In genomic region chr7:45570103-45570741, GRCm38 (mm10) we compare ENCODE assay signal across 8 mouse cellular contexts. TPM values are rescaled to one million over a fixed set of nuclear protein-coding genes. Genes with fewer than 3 reads are reported as not detected.
DNase-seq lines count a peak whose midpoint lies in the region; ATAC-seq and TF ChIP-seq lines count a peak whose summit lies in the region.

Bcat2 (plus strand) TSS chr7:45570153.

- peak; percentile 56 for ATAC-seq in embryonic facial prominence, embryonic 11.5 days (replicated peaks; ENCODE audit: insufficient number of reproducible peaks, low FRiP score, low TSS enrichment, low read depth)
- ATAC-seq in granulocyte monocyte progenitor cell, adult 5-6 weeks (replicated peaks; ENCODE audit: poor library complexity, severe bottlenecking) = peak; percentile 73
- peak; percentile 37 for ATAC-seq in intestine, postnatal 0 days

- TF ChIP-seq CTCF in intestine, postnatal 0 days (IDR thresholded peaks at IDR 0.05; ENCODE audit: low read depth) = no peak

- WGBS in embryonic facial prominence, embryonic 11.5 days = under 1% methylated on average over 42 of the region's 42 CpGs
- WGBS in intestine, postnatal 0 days = 3% methylated on average over 37 of the region's 42 CpGs

- H3K9me3 ChIP-seq in embryonic facial prominence, embryonic 11.5 days (replicated peaks; ENCODE audit: control insufficient read depth, low read length) = no peaks in the 10 kb centered on the region
- H3K9me3 ChIP-seq in intestine, postnatal 0 days (ENCODE audit: control insufficient read depth) = no peaks in the 10 kb centered on the region

- H3K4me2 ChIP-seq in embryonic facial prominence, embryonic 11.5 days (ENCODE audit: low read depth, low read length) = peak within 1 kb of the TSS; percentile 82
- peak within 1 kb of the TSS; percentile 78 for H3K4me2 ChIP-seq in intestine, postnatal 0 days (replicated peaks; ENCODE audit: low read depth)

- peak within 1 kb of the TSS; percentile 67 for H3K27ac ChIP-seq in embryonic facial prominence, embryonic 11.5 days (replicated peaks; ENCODE audit: low read depth, low read length)
- H3K27ac ChIP-seq in intestine, postnatal 0 days (ENCODE audit: low read depth, low read length) = peak within 1 kb of the TSS; percentile 31

- no peaks in the 10 kb centered on the region; the same call in 1 of the 2 replicates for H3K4me1 ChIP-seq in embryonic facial prominence, embryonic 11.5 days (ENCODE audit: control insufficient read depth, insufficient read depth, low read length)
- peaks cover 5% of the 10 kb centered on the region; the same call in 1 of the 2 replicates for H3K4me1 ChIP-seq in intestine, postnatal 0 days (replicated peaks; ENCODE audit: control insufficient read depth, insufficient read depth, low read length)

- no peaks in the 10 kb centered on the region for H3K27me3 ChIP-seq in embryonic facial prominence, embryonic 11.5 days (ENCODE audit: control insufficient read depth, insufficient read depth, low read length)
- H3K27me3 ChIP-seq in intestine, postnatal 0 days (replicated peaks; ENCODE audit: control insufficient read depth, insufficient read depth, low read length) = no peaks in the 10 kb centered on the region

- peak within 1 kb of the TSS; percentile 91 for H3K9ac ChIP-seq in embryonic facial prominence, embryonic 11.5 days (replicated peaks; ENCODE audit: low read length)
- H3K9ac ChIP-seq in intestine, postnatal 0 days (ENCODE audit: low read depth, low read length) = peak within 1 kb of the TSS; percentile 67

- peak within 1 kb of the TSS; percentile 73 for H3K4me3 ChIP-seq in embryonic facial prominence, embryonic 11.5 days (ENCODE audit: low read depth, low read length)
- H3K4me3 ChIP-seq in intestine, postnatal 0 days (ENCODE audit: low read depth, low read length) = peak within 1 kb of the TSS; percentile 59

- intact Hi-C loops in left cerebral cortex, postnatal 36 days (cut with DNase I) = no loop called here

- peak; percentile 70 to 75 for DNase-seq in urinary bladder, adult 18-20 months (ENCODE audit: low spot score in 2 of 2)
- DNase-seq in urinary bladder, postnatal 10 days (ENCODE audit: low spot score) = no peak
- peak; percentile 78 for DNase-seq in embryonic facial prominence, embryonic 11.5 days (ENCODE audit: low spot score)
- peak; percentile 60 to 61 for DNase-seq in left cerebral cortex, postnatal 36 days (ENCODE audit: low spot score in 2 of 2)
- DNase-seq in mesoderm, embryonic 11.5 days (ENCODE audit: low read depth, low spot score) = peak; percentile 71
- peak; percentile 37 to 47 for DNase-seq in right cerebral cortex, postnatal 36 days (ENCODE audit: low spot score in 2 of 2)

- no peaks in the 10 kb centered on the region for H3K36me3 ChIP-seq in embryonic facial prominence, embryonic 11.5 days (replicated peaks; ENCODE audit: control insufficient read depth, insufficient read depth, low read depth, low read length)
- H3K36me3 ChIP-seq in intestine, postnatal 0 days (ENCODE audit: control insufficient read depth, insufficient read depth) = peaks cover 3% of the 10 kb centered on the region; the same call in 1 of the 2 replicates

RNA-seq across cellular contexts. Expression of gene Bcat2, which starts in this region (rescaled TPM):
- polyA plus RNA-seq in embryonic facial prominence, embryonic 11.5 days (2014; fragmentation: Nextera tagmentation; extraction: Ambion mirVana) = 47.0 and 47.3 TPM in 2 replicates
- 69.1 and 81.6 TPM in 2 replicates for total RNA-seq in granulocyte monocyte progenitor cell, adult 5-6 weeks (2014; fragmentation: Nextera tagmentation)
- total RNA-seq in granulocyte monocyte progenitor cell, adult 5-6 weeks (2017) = 38.9 and 42.7 TPM in 2 replicates
- 17.7 and 18.6 TPM in 2 replicates for polyA plus RNA-seq in intestine, postnatal 0 days (2015; fragmentation: Nextera tagmentation; extraction: Ambion mirVana)
- total RNA-seq in left cerebral cortex, postnatal 36 days (2021) = 10 to 100 TPM; 18.8 to 27.5 TPM
